Mouse (Mus musculus): ENCODE results near the gene Akt3.

DNA sequence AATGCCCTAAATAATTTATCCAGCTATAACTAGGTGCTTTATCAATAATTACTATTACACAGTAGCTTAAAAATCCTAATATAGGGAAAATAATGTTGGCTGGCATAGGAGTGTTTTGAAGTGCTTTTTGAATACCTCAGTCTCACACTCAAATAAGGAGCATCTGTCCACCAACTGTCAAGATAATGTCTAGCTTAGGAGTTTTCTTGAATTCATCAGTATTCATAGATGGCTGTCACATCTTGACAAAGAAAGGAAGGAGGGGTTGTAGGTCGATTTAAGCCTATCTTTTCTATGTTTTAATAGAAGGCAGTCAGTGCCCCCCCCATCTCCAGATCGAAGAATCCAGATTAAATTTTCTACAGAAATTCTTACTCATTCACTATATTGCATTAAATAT, 92.7 kb downstream of the Akt3 start:
- TF ChIP-seq GATA1 (IDR thresholded peaks at IDR 0.05; ENCODE audit: borderline replicate concordance, low read length) (no peak), FLI1 (IDR thresholded peaks at IDR 0.05; ENCODE audit: low read length) (no peak)
